ENCODE assay signal across 8 mouse cellular contexts in the genomic region with DNA sequence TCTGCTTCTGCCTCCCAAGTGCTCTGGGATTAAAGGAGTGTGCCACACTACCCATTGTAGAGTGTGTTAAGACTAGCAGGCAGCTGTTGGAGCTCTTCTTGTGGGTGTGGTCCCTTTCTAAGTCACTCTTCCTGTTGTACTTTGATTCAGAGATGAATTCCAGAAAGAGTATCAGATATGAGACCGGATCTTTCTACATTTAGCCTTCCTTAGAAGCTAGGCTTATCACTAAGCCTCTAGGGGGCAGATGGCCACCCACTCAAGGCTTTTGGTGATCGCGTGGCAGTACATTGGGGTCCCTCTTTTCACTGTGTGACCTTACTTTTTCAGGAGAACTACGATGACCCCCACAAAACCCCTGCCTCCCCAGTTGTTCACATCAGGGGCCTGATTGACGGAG. TPM values are rescaled to one million over a fixed set of nuclear protein-coding genes. Genes with fewer than 3 reads are reported as not detected.
DNase-seq lines count a peak whose midpoint lies in the region; ATAC-seq lines count a peak whose summit lies in the region.

No protein-coding gene starts in this region.

- ATAC-seq in kidney, embryonic 14.5 days (ENCODE audit: low FRiP score, low TSS enrichment), result no peak
- ATAC-seq in embryonic facial prominence, embryonic 13.5 days (ENCODE audit: insufficient number of reproducible peaks, insufficient read depth, low FRiP score, low TSS enrichment, low read depth), result no peak
- ATAC-seq in intestine, embryonic 14.5 days (replicated peaks; ENCODE audit: low FRiP score, low TSS enrichment, low read depth), result no peak
- ATAC-seq in midbrain, embryonic 16.5 days, result no peak
- ATAC-seq in monocyte, adult 5-6 weeks (replicated peaks; ENCODE audit: insufficient number of reproducible peaks, low FRiP score, low TSS enrichment, poor library complexity, severe bottlenecking), result no peak

- H3K4me3 ChIP-seq in kidney, embryonic 14.5 days (ENCODE audit: low read length), result peak overlapping the region; percentile 91
- H3K4me3 ChIP-seq in embryonic facial prominence, embryonic 13.5 days, result peak overlapping the region; percentile 71
- H3K4me3 ChIP-seq in intestine, embryonic 14.5 days (ENCODE audit: low read depth, low read length), result peak overlapping the region; percentile 84
- no peak overlapping the region for H3K4me3 ChIP-seq in midbrain, embryonic 16.5 days (ENCODE audit: low read depth, low read length)

- H3K9me3 ChIP-seq in kidney, embryonic 14.5 days (ENCODE audit: control insufficient read depth, low read length), result no peaks in the 10 kb centered on the region
- H3K9me3 ChIP-seq in embryonic facial prominence, embryonic 13.5 days, result no peaks in the 10 kb centered on the region
- H3K9me3 ChIP-seq in intestine, embryonic 14.5 days (ENCODE audit: control insufficient read depth, low read length), result no peaks in the 10 kb centered on the region
- no peaks in the 10 kb centered on the region for H3K9me3 ChIP-seq in midbrain, embryonic 16.5 days (replicated peaks; ENCODE audit: control insufficient read depth, low read length, poor library complexity, severe bottlenecking)

- H3K27me3 ChIP-seq in kidney, embryonic 14.5 days (ENCODE audit: control insufficient read depth, insufficient read depth, low read length), result no peaks in the 10 kb centered on the region
- no peaks in the 10 kb centered on the region for H3K27me3 ChIP-seq in embryonic facial prominence, embryonic 13.5 days
- no peaks in the 10 kb centered on the region for H3K27me3 ChIP-seq in intestine, embryonic 14.5 days (replicated peaks; ENCODE audit: control insufficient read depth, insufficient read depth, low read length)
- no peaks in the 10 kb centered on the region for H3K27me3 ChIP-seq in midbrain, embryonic 16.5 days (ENCODE audit: control insufficient read depth, insufficient read depth, low read depth, low read length)

- peak overlapping the region; percentile 99 for H3K9ac ChIP-seq in kidney, embryonic 14.5 days (ENCODE audit: low read depth, low read length)
- H3K9ac ChIP-seq in embryonic facial prominence, embryonic 13.5 days, result peak overlapping the region; percentile 94
- H3K9ac ChIP-seq in intestine, embryonic 14.5 days (ENCODE audit: low read length), result peak overlapping the region; percentile 90; the same call in 1 of the 2 replicates
- H3K9ac ChIP-seq in midbrain, embryonic 16.5 days (ENCODE audit: low read depth, low read length), result no peak overlapping the region

- DNase-seq in kidney, adult 11 months, result no peak
- DNase-seq in intestine, embryonic 14.5 days (ENCODE audit: low spot score), result no peak
- DNase-seq in urinary bladder, postnatal 14 days (ENCODE audit: low spot score), result no peak
- DNase-seq in right cerebral cortex, adult 18-20 months, result no peak

- peaks cover 45% of the 10 kb centered on the region for H3K4me1 ChIP-seq in kidney, embryonic 14.5 days (ENCODE audit: control insufficient read depth, insufficient read depth, low read length)
- peaks cover 60% of the 10 kb centered on the region for H3K4me1 ChIP-seq in embryonic facial prominence, embryonic 13.5 days
- peaks cover 32% of the 10 kb centered on the region for H3K4me1 ChIP-seq in intestine, embryonic 14.5 days (replicated peaks; ENCODE audit: control insufficient read depth, insufficient read depth, low read length)
- H3K4me1 ChIP-seq in midbrain, embryonic 16.5 days (ENCODE audit: control insufficient read depth, insufficient read depth, low read length), result peaks cover 25% of the 10 kb centered on the region

- H3K27ac ChIP-seq in kidney, embryonic 14.5 days (ENCODE audit: low read depth, low read length), result no peak overlapping the region
- no peak overlapping the region for H3K27ac ChIP-seq in embryonic facial prominence, embryonic 13.5 days
- no peak overlapping the region for H3K27ac ChIP-seq in intestine, embryonic 14.5 days (ENCODE audit: low read depth)
- no peak overlapping the region for H3K27ac ChIP-seq in midbrain, embryonic 16.5 days (ENCODE audit: low read length)

- WGBS in kidney, embryonic 14.5 days, result 79% methylated on average over 5 of the region's 5 CpGs
- WGBS in embryonic facial prominence, embryonic 13.5 days, result 82% methylated on average over 5 of the region's 5 CpGs
- 71% methylated on average over 5 of the region's 5 CpGs for WGBS in intestine, embryonic 14.5 days
- 76% methylated on average over 5 of the region's 5 CpGs for WGBS in midbrain, embryonic 16.5 days

- peak overlapping the region; percentile 91 for H3K4me2 ChIP-seq in kidney, embryonic 14.5 days (replicated peaks; ENCODE audit: low read depth, low read length)
- H3K4me2 ChIP-seq in embryonic facial prominence, embryonic 13.5 days, result peak overlapping the region; percentile 85
- H3K4me2 ChIP-seq in intestine, embryonic 14.5 days (ENCODE audit: low read length), result peak overlapping the region; percentile 93
- peak overlapping the region; percentile 84 for H3K4me2 ChIP-seq in midbrain, embryonic 16.5 days (ENCODE audit: low read length)

- peaks cover 62% of the 10 kb centered on the region for H3K36me3 ChIP-seq in kidney, embryonic 14.5 days (ENCODE audit: control insufficient read depth, insufficient read depth, low read length)
- peaks cover 60% of the 10 kb centered on the region for H3K36me3 ChIP-seq in embryonic facial prominence, embryonic 13.5 days
- H3K36me3 ChIP-seq in intestine, embryonic 14.5 days (ENCODE audit: control insufficient read depth, insufficient read depth, low read length), result peaks cover 62% of the 10 kb centered on the region
- peaks cover 42% of the 10 kb centered on the region for H3K36me3 ChIP-seq in midbrain, embryonic 16.5 days (ENCODE audit: control insufficient read depth, insufficient read depth, low read length)

RNA-seq across cellular contexts. Expression of a gene that starts 4.6 kb away (rescaled TPM):
- polyA plus RNA-seq in kidney, embryonic 14.5 days (2014; fragmentation: Nextera tagmentation; extraction: Ambion mirVana), result 283 and 322 TPM in 2 replicates
- 301 and 303 TPM in 2 replicates for polyA plus RNA-seq in embryonic facial prominence, embryonic 13.5 days (2015; fragmentation: Nextera tagmentation; extraction: Ambion mirVana)
- polyA plus RNA-seq in intestine, embryonic 14.5 days (2014; fragmentation: Nextera tagmentation; extraction: Ambion mirVana), result 232 and 241 TPM in 2 replicates
- 134 and 152 TPM in 2 replicates for polyA plus RNA-seq in midbrain, embryonic 16.5 days (2015; fragmentation: Nextera tagmentation; extraction: Ambion mirVana)
- total RNA-seq in monocyte, adult 5-6 weeks (2017), result 279 to 373 TPM (median 301 TPM) in 3 replicates

RNA-seq across cellular contexts. Expression of a gene that starts 12.1 kb away (rescaled TPM):
- 134 and 150 TPM in 2 replicates for polyA plus RNA-seq in kidney, embryonic 14.5 days (2014; fragmentation: Nextera tagmentation; extraction: Ambion mirVana)
- 153 TPM in 2 replicates for polyA plus RNA-seq in embryonic facial prominence, embryonic 13.5 days (2015; fragmentation: Nextera tagmentation; extraction: Ambion mirVana)
- 188 and 194 TPM in 2 replicates for polyA plus RNA-seq in intestine, embryonic 14.5 days (2014; fragmentation: Nextera tagmentation; extraction: Ambion mirVana)
- 86.6 and 96.4 TPM in 2 replicates for polyA plus RNA-seq in midbrain, embryonic 16.5 days (2015; fragmentation: Nextera tagmentation; extraction: Ambion mirVana)
- 48.7 to 61.1 TPM (median 56.4 TPM) in 3 replicates for total RNA-seq in monocyte, adult 5-6 weeks (2017)

RNA-seq across cellular contexts. Expression of a gene that starts 20.7 kb away (rescaled TPM):
- polyA plus RNA-seq in kidney, embryonic 14.5 days (2014; fragmentation: Nextera tagmentation; extraction: Ambion mirVana), result 3.8 and 3.9 TPM in 2 replicates
- polyA plus RNA-seq in embryonic facial prominence, embryonic 13.5 days (2015; fragmentation: Nextera tagmentation; extraction: Ambion mirVana), result 8.7 and 15.3 TPM in 2 replicates
- 604 and 737 TPM in 2 replicates for polyA plus RNA-seq in intestine, embryonic 14.5 days (2014; fragmentation: Nextera tagmentation; extraction: Ambion mirVana)
- 5.7 and 5.9 TPM in 2 replicates for polyA plus RNA-seq in midbrain, embryonic 16.5 days (2015; fragmentation: Nextera tagmentation; extraction: Ambion mirVana)
- 1.2 to 7.4 TPM (median 5.5 TPM) in 3 replicates for total RNA-seq in monocyte, adult 5-6 weeks (2017)

RNA-seq across cellular contexts. Expression of a gene that starts 24.2 kb away (rescaled TPM):
- 2.9 and 5.6 TPM in 2 replicates for polyA plus RNA-seq in kidney, embryonic 14.5 days (2014; fragmentation: Nextera tagmentation; extraction: Ambion mirVana)
- 2.6 and 4.1 TPM in 2 replicates for polyA plus RNA-seq in embryonic facial prominence, embryonic 13.5 days (2015; fragmentation: Nextera tagmentation; extraction: Ambion mirVana)
- 3.5 and 4.3 TPM in 2 replicates for polyA plus RNA-seq in intestine, embryonic 14.5 days (2014; fragmentation: Nextera tagmentation; extraction: Ambion mirVana)
- 2.2 and 2.9 TPM in 2 replicates for polyA plus RNA-seq in midbrain, embryonic 16.5 days (2015; fragmentation: Nextera tagmentation; extraction: Ambion mirVana)
- 57.3 to 157 TPM (median 67.9 TPM) in 3 replicates for total RNA-seq in monocyte, adult 5-6 weeks (2017)

RNA-seq across cellular contexts. Expression of a gene that starts 45.6 kb away (rescaled TPM):
- 39.2 and 43.9 TPM in 2 replicates for polyA plus RNA-seq in kidney, embryonic 14.5 days (2014; fragmentation: Nextera tagmentation; extraction: Ambion mirVana)
- polyA plus RNA-seq in embryonic facial prominence, embryonic 13.5 days (2015; fragmentation: Nextera tagmentation; extraction: Ambion mirVana), result 38.8 and 40.5 TPM in 2 replicates
- 38.7 and 41.8 TPM in 2 replicates for polyA plus RNA-seq in intestine, embryonic 14.5 days (2014; fragmentation: Nextera tagmentation; extraction: Ambion mirVana)
- polyA plus RNA-seq in midbrain, embryonic 16.5 days (2015; fragmentation: Nextera tagmentation; extraction: Ambion mirVana), result 52.0 and 64.7 TPM in 2 replicates
- 25.0 to 46.0 TPM (median 30.1 TPM) in 3 replicates for total RNA-seq in monocyte, adult 5-6 weeks (2017)

Comparison
In these comparisons a context has a peak if more than half of its experiments do, and no peak if none do; other contexts are left out.
1. RNA of a gene that starts 20.7 kb away (polyA plus RNA-seq): 604 to 737 TPM in intestine, embryonic 14.5 days; 8.7 to 15.3 TPM in embryonic facial prominence, embryonic 13.5 days, 5.7 to 5.9 TPM in midbrain, embryonic 16.5 days and 3.8 to 3.9 TPM in kidney, embryonic 14.5 days; every median in the first group is over 10 times any median in the second.
2. Peak in every context shown above with its lines, with median percentiles within 50 percentile points of each other: H3K4me2 ChIP-seq.